Mouse (Mus musculus): ENCODE measurements around the gene Lhfpl4. TPM values are rescaled to one million over a fixed set of nuclear protein-coding genes. Genes with fewer than 3 reads are reported as not detected.
A peak's percentile ranks its signal among the peaks of the same experiment; 100 is the strongest.

Lhfpl4 gene
- 10 to 100 TPM; 81.1 to 83.1 TPM for total RNA-seq (2021)
- long read RNA-seq, experiment 1, full-length matches to known transcripts, result 52 of 69 reads
- long read RNA-seq, experiment 1, partial matches to known transcripts, result 4 of 69 reads
- long read RNA-seq, experiment 1, other reads (novel, unspliced or antisense), result 13 of 69 reads
- long read RNA-seq, experiment 2, full-length matches to known transcripts, result 42 of 65 reads
- long read RNA-seq, experiment 2, partial matches to known transcripts, result 5 of 65 reads
- long read RNA-seq, experiment 2, other reads (novel, unspliced or antisense), result 18 of 65 reads

DNA sequence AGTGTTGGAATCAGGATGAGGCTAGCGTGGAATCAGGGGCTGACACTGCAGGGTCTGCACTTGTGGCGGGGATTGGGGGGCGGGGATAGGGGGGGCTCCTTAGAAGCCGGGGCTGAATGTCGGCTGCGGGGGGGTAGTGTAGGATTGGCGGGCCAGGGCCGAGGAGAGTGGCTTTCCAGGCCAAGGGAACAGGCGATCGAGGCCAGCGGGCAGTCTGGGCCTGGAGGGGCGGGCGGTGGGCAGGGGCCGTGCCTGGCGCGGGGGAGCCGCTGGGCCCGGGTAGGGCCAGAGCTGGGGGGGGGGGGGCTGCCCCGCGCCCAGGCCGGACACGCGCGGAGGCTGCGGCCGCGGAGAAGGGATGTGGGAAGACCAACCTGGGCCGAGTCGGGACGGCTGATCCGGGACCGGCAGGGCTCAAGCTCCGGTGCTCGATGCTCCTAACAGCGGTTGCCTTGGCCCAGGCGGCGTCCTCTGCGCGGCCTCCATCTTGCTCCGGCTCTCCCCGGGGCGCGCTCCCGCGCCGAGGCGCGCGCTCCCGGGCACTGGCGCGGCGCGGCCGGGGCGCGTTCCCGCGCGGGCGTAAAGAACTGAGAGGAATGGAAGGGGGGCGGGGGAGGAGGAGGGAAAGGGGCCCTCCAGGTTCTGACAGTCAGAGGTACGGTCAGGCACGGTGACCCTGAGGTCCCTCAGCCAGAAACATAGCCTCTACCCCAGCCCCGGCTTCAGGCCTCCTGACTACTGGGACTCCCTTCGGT is at the start of gene Lhfpl4:
Gene Lhfpl4, minus strand, starts transcription at position 544 of the 755 bp plus-strand sequence.
- peak within 1 kb of the TSS; percentile 72 for H3K4me3 ChIP-seq
- peak within 1 kb of the TSS; percentile 86 for H3K27ac ChIP-seq
- peak; percentile 62 to 68 for DNase-seq (ENCODE audit: extremely low spot score in 1 of 2, low spot score in 2 of 2)
- intact Hi-C loops (cut with DNase I), result loop anchor here (1.0 kb wide), 1 partner anchor 42 kb away; the partner anchor contains the start of gene Mtmr14
- no peak for TF ChIP-seq CTCF (IDR thresholded peaks at IDR 0.05)

GRCm38 (mm10) chr6:113242753-113243152 is 47.6 kb upstream of the Lhfpl4 start:
- no peak for DNase-seq (ENCODE audit: extremely low spot score in 1 of 2, low spot score in 2 of 2)
- intact Hi-C loops (cut with DNase I), result no loop called here
- Histone ChIP-seq H3K4me3 (no peak overlapping the region), H3K27ac (no peak overlapping the region)
- TF ChIP-seq CTCF (IDR thresholded peaks at IDR 0.05), result no peak

DNA sequence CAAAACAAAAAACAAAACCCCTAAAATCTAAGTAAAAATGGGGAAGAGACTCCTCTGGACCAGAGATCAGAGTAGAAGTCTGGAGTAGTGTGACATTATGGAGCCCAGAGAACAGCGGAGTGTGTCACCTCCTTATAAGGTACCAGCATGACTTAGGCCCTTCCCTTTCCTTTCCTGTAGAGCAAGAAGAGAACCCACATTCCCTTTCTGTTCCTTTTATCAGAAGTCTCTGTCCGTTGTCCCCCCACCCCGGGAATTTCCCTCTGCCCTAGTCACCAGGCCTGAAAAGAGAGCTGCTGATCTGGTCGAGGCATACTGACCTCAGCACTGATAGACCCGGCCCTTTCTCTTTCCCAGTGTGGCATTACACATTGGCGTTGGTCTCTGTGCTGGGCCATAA is 43.3 kb upstream of the Lhfpl4 start:
- Histone ChIP-seq H3K4me3 (peak overlapping the region; percentile 94), H3K27ac (no peak overlapping the region)
- no peak for DNase-seq (ENCODE audit: extremely low spot score in 1 of 2, low spot score in 2 of 2)
- no peak for TF ChIP-seq CTCF (IDR thresholded peaks at IDR 0.05)
- intact Hi-C loops (cut with DNase I), result loop anchor here (5.0 kb wide), 3 partner anchors 69 to 191 kb away; partner anchors contain the start of genes Arpc4, Brpf1, Tada3 and Thumpd3

GRCm38 (mm10) chr6:113237542-113238270 is 42.5 kb upstream of the Lhfpl4 start, which contains the start of gene Mtmr14:
Gene Mtmr14 (plus strand): TSS chr6:113237843.
- H3K27ac ChIP-seq, result peak within 1 kb of the TSS; percentile 85
- DNase-seq (ENCODE audit: extremely low spot score in 1 of 2, low spot score in 2 of 2), result peak; percentile 99 to 100
- TF ChIP-seq CTCF (IDR thresholded peaks at IDR 0.05), result no peak
- H3K4me3 ChIP-seq, result peak within 1 kb of the TSS; percentile 94
- intact Hi-C loops (cut with DNase I), result loop anchor here (1.0 to 5.0 kb wide), 4 partner anchors 42 to 190 kb away; partner anchors contain the start of genes Arpc4, Brpf1, Lhfpl4 and Tada3

DNA sequence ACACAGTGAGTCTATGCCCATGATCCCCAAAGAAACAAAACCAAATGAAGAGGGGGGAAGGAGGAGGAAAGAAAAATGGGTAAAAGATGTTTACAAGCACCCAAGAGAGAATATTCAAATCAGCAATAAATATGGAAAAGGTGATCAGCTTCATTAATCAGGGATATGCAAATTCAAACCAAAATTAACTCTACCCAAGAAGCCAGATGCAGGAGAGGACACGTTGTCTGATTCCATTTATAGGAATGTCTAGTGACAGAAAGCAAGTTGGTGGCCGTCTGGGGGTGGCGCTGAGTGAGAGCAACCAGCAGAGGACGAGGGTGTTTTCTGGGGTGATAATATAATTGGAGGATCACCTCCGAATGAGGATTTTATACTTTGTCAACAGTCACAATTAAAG is 40.0 kb upstream of the Lhfpl4 start:
- Histone ChIP-seq H3K27ac (no peak overlapping the region), H3K4me3 (no peak overlapping the region)
- no peak for TF ChIP-seq CTCF (IDR thresholded peaks at IDR 0.05)
- intact Hi-C loops (cut with DNase I), result loop anchor here (5.0 kb wide), 3 partner anchors 72 to 188 kb away; partner anchors contain the start of genes Arpc4, Brpf1, Tada3 and Thumpd3
- DNase-seq (ENCODE audit: extremely low spot score in 1 of 2, low spot score in 2 of 2), result no peak

DNA sequence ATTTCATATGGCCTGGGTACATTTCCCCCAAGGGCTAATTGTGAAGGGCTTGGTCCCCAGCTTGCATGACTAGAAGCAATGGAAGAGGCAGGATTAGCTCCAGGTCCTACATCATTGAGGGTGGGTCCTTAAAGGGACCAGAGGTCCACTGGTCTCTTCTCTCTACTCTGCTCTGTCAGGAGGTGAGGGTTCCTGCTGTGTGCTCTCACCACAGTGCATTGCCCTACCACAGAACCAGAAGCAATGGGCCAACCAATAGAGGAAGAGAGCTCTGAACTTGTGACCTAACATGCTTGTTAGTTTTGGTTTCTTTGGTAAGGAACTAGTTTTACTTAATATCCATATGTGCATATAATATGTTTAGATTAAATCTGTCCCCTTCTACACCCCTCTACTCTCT is 31.5 kb upstream of the Lhfpl4 start:
- no peak overlapping the region for H3K27ac ChIP-seq
- TF ChIP-seq CTCF (IDR thresholded peaks at IDR 0.05), result no peak
- intact Hi-C loops (cut with DNase I), result no loop called here
- no peak for DNase-seq (ENCODE audit: extremely low spot score in 1 of 2, low spot score in 2 of 2)
- H3K4me3 ChIP-seq, result no peak overlapping the region

DNA sequence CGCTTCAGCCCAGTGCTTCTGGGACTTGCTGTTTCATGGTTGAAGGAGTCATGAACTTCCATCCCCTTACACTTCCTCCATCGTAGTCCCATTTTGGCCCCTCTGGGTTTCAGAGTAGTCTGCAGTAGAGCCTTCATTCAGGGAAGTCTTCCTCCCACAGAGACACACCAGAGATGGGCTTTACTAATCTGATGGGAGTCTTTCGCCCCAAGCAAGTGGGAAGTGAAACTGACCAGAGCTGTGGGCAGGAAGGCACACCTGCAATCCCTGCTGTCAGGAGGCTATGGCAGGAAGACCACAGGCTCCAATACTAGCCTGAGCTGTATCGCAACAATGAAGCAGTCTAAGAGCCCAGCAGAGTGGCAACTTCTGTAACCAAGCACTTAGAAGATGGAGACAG is 30.6 kb upstream of the Lhfpl4 start:
- Histone ChIP-seq H3K4me3 (no peak overlapping the region), H3K27ac (no peak overlapping the region)
- DNase-seq (ENCODE audit: extremely low spot score in 1 of 2, low spot score in 2 of 2), result no peak
- no peak for TF ChIP-seq CTCF (IDR thresholded peaks at IDR 0.05)
- intact Hi-C loops (cut with DNase I), result no loop called here

GRCm38 (mm10) chr6:113216280-113216679 is 21.1 kb upstream of the Lhfpl4 start:
- DNase-seq (ENCODE audit: extremely low spot score in 1 of 2, low spot score in 2 of 2), result no peak
- no peak overlapping the region for H3K4me3 ChIP-seq
- intact Hi-C loops (cut with DNase I), result no loop called here
- no peak; the same call in 1 of the 2 replicates for TF ChIP-seq CTCF (IDR thresholded peaks at IDR 0.05)
- H3K27ac ChIP-seq, result no peak overlapping the region

DNA sequence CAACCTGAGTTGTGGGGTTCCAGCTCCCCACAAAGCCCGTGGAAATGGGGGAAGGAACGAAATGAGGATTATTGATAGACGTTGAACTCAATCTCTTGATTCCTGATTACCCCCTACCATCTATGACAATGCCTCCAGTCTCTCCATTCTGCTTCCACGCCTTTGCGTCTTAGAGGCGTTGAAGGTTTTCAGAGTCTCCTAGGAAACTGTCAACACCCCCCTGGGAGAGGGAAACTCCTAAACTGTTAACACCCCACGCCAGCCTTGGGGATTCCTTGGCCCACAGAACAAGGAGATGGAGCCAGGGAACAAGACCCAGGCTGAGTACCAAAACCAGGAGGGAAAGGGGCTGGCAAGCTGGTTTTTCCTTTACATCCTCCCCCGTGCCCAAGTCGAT is 410 bp upstream of the Lhfpl4 start:
- no peak for TF ChIP-seq CTCF (IDR thresholded peaks at IDR 0.05)
- peak overlapping the region; percentile 86 for H3K27ac ChIP-seq
- intact Hi-C loops (cut with DNase I), result loop anchor here (1.0 kb wide), 1 partner anchor 42 kb away; the partner anchor contains the start of gene Mtmr14
- peak overlapping the region; percentile 72 for H3K4me3 ChIP-seq
- DNase-seq (ENCODE audit: extremely low spot score in 1 of 2, low spot score in 2 of 2), result peak in 1 of 2 experiments; percentile 34

GRCm38 (mm10) chr6:113194517-113194840 is 705 bp downstream of the Lhfpl4 start:
- H3K27ac ChIP-seq, result peak overlapping the region; percentile 86
- intact Hi-C loops (cut with DNase I), result no loop called here
- H3K4me3 ChIP-seq, result peak overlapping the region; percentile 72
- DNase-seq (ENCODE audit: extremely low spot score in 1 of 2, low spot score in 2 of 2), result no peak
- no peak for TF ChIP-seq CTCF (IDR thresholded peaks at IDR 0.05)

GRCm38 (mm10) chr6:113193765-113194460 is 1.3 kb downstream of the Lhfpl4 start:
- no peak for TF ChIP-seq CTCF (IDR thresholded peaks at IDR 0.05)
- intact Hi-C loops (cut with DNase I), result no loop called here
- Histone ChIP-seq H3K27ac (no peak overlapping the region), H3K4me3 (peak overlapping the region; percentile 72)
- peak in 1 of 2 experiments; percentile 43 for DNase-seq (ENCODE audit: extremely low spot score in 1 of 2, low spot score in 2 of 2)
